Mouse (Mus musculus) small intestine, adult 2 months (tissue): ENCODE results near the gene Tssk2.
A peak's percentile ranks its signal among the peaks of the same experiment; 100 is the strongest.

Experiments
- CTCF ChIP-seq: fragments of 200-500 bp; IDR thresholded peaks from 2 replicates; pipeline ENCODE4 v1.5.1; 2012; ENCODE audit warnings: low read depth, mild to moderate bottlenecking, control low read depth, inconsistent platforms, low read length, moderate library complexity, mixed read lengths; ENCODE audit not compliant: insufficient replicate concordance, insufficient read length; ENCODE audit errors: extremely low read depth
- POLR2A ChIP-seq: fragments of 200-500 bp; IDR thresholded peaks from 2 replicates; pipeline ENCODE4 v1.6.1; 2012; ENCODE audit warnings: low read depth, mild to moderate bottlenecking, control low read depth, inconsistent platforms, low read length, moderate library complexity

- TF ChIP-seq CTCF, result no peak
- peak; percentile 73 for TF ChIP-seq POLR2A
Measured at GRCm38 (mm10) chr16:17928087-17928580, 29.7 kb downstream of the Tssk2 start, which contains the start of gene Slc25a1.
